Mouse (Mus musculus) kidney, adult 2 months (tissue): Measurements from ENCODE around the gene Ipo11.

Source experiments
- CTCF ChIP-seq: fragments of 200-500 bp; conservative IDR thresholded peaks from 2 replicates; pipeline ENCODE4 v1.5.1; 2011; ENCODE audit warnings: low read depth, mild to moderate bottlenecking, control low read depth, low read length, moderate library complexity, mixed read lengths; ENCODE audit not compliant: insufficient read depth, insufficient read length
- POLR2A ChIP-seq: fragments of 200-500 bp; IDR thresholded peaks from one replicate; pipeline ENCODE4 v1.6.1; 2011; ENCODE audit warnings: low read depth, low read length, control low read depth

DNA sequence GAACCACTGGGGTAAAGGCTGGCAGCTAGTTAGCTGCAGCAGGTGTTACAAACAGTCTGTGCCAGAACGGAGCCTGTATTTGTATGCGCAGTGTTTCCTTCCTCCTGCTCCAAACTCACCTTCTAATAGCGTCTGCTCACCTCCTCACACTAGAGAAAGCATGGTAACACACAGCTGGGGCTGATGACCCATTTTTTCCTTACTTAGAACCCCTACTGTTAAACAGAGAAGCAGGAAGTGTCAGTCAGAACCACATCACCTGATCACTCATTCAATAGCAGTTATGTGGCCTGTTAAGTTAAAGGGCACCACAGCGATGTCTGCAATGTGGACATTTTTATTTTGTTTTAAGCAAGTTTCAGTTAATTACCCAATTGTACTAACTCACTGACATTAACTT, 20.8 kb upstream of the Ipo11 start:
- TF ChIP-seq POLR2A: no peak
- TF ChIP-seq CTCF: no peak
